Mouse (Mus musculus) kidney, postnatal 4 days (tissue): Measurements from ENCODE around the gene Cnksr3.

Experiments used
- DNase-seq, 2 experiments: peaks; one replicate each; pipeline ENCODE4 v3.0.0; 2021; ENCODE audit warnings: mixed read lengths in 2 of 2

The Cnksr3 gene

GRCm38 (mm10) chr10:7076201-7076600 is 135.8 kb downstream of the Cnksr3 start:
- peak; percentile 83 to 89 for DNase-seq

- no peak for DNase-seq
Observed at GRCm38 (mm10) chr10:7075661-7076060, 136.4 kb downstream of the Cnksr3 start.

GRCm38 (mm10) chr10:7074231-7074630 is 137.8 kb downstream of the Cnksr3 start:
- DNase-seq = no peak

GRCm38 (mm10) chr10:7070924-7071323 is 141.1 kb downstream of the Cnksr3 start:
- no peak for DNase-seq

GRCm38 (mm10) chr10:7070100-7070835 is 141.8 kb downstream of the Cnksr3 start:
- DNase-seq = no peak

GRCm38 (mm10) chr10:7069090-7069489 is 142.9 kb downstream of the Cnksr3 start:
- no peak for DNase-seq
